9 mouse cellular contexts compared by ENCODE assay signal in the genomic region with DNA sequence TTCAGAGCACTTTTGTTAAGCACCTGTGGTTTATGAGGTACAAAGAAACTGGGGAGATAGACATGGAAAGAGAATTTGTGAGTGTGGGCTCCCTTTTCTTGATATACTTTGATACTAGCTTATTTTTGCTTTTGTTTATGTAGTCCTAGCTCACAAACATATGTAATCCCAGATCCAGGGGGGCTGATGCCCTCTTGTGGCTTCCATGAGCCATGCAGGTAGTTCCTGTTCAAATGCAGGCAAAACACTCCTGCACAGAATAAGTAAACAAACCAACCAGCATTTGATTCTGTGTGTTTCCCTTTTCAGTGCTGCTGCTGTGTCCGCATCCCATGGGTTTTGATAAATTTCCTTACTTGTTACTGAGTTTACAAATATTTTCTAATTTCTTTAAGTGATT. TPM values are rescaled to one million over a fixed set of nuclear protein-coding genes. Genes with fewer than 3 reads are reported as not detected.
DNase-seq lines count a peak whose midpoint lies in the region; ATAC-seq and TF ChIP-seq lines count a peak whose summit lies in the region.
"Had no signal": no experiment of that assay in that cellular context is flagged by ENCODE, and none has a peak within 500 bp of the region (broad histone marks: within the 10 kb centered on the region; RNA-seq: fewer than 3 reads in every experiment).

No protein-coding gene starts in this region.

- H3K4me1 ChIP-seq in cerebellum, adult 2 months (ENCODE audit: control insufficient read depth, insufficient read depth, low read length), result peaks cover 4% of the 10 kb centered on the region; the same call in 1 of the 2 replicates
- H3K4me1 ChIP-seq in cortical plate, adult 2 months (ENCODE audit: control insufficient read depth, insufficient read depth, low read length), result peaks cover 2% of the 10 kb centered on the region; the same call in 1 of the 2 replicates
- H3K4me1 ChIP-seq in liver, postnatal 0 days (ENCODE audit: insufficient read depth), result no peaks in the 10 kb centered on the region
- H3K4me1 ChIP-seq in forebrain, embryonic 13.5 days, result peaks cover 23% of the 10 kb centered on the region
- H3K4me1 ChIP-seq in heart, embryonic 11.5 days (ENCODE audit: control insufficient read depth, insufficient read depth, low read length), result peaks cover 7% of the 10 kb centered on the region; the same call in 1 of the 2 replicates

- 70% methylated on average over 1 of the region's 1 CpGs for WGBS in cerebellum, adult 2 months
- whole genome bisulfite sequencing in liver, postnatal 0 days (ENCODE audit: insufficient replicate concordance), result 73% methylated on average over 1 of the region's 1 CpGs
- WGBS in forebrain, embryonic 13.5 days, result 74% methylated on average over 1 of the region's 1 CpGs
- WGBS in heart, embryonic 11.5 days (ENCODE audit: insufficient replicate concordance), result 71% methylated on average over 1 of the region's 1 CpGs

- H3K4me2 ChIP-seq in liver, postnatal 0 days (ENCODE audit: low read depth, low read length), result no peak overlapping the region
- H3K4me2 ChIP-seq in forebrain, embryonic 13.5 days, result no peak overlapping the region
- no peak overlapping the region for H3K4me2 ChIP-seq in heart, embryonic 11.5 days
- H3K4me2 ChIP-seq: heart, embryonic 13.5 days had no signal

- DNase-seq in cerebellum, adult 2 months, result peak; percentile 25 to 27
- DNase-seq in cerebellum, adult 11 months, result no peak
- no peak for DNase-seq in left cerebral cortex, adult 2 months (ENCODE audit: extremely low spot score in 1 of 2, low spot score in 2 of 2)
- no peak for DNase-seq in left cerebral cortex, adult 9 months (ENCODE audit: low spot score in 2 of 2)
- DNase-seq in liver, postnatal 0 days, result no peak

- no peak for TF ChIP-seq POLR2A in cerebellum, adult 2 months (IDR thresholded peaks at IDR 0.05; ENCODE audit: borderline replicate concordance, insufficient read depth, low read length)
- no peak for TF ChIP-seq POLR2A in cortical plate, adult 2 months (IDR thresholded peaks at IDR 0.05; ENCODE audit: extremely low read depth, insufficient read depth, low read length)

- peak; percentile 68 for TF ChIP-seq CTCF in cerebellum, adult 2 months (IDR thresholded peaks at IDR 0.05; ENCODE audit: borderline replicate concordance, insufficient read depth, low read depth, low read length)
- TF ChIP-seq CTCF in left cerebral cortex, adult 2 months (IDR thresholded peaks at IDR 0.05), result peak; percentile 80
- peak; percentile 76 for TF ChIP-seq CTCF in cortical plate, adult 2 months (IDR thresholded peaks at IDR 0.05; ENCODE audit: extremely low read depth, insufficient read depth, low read length)
- peak; percentile 71 for TF ChIP-seq CTCF in liver, postnatal 0 days (IDR thresholded peaks at IDR 0.05; ENCODE audit: low read depth)

- peaks cover 61% of the 10 kb centered on the region for H3K36me3 ChIP-seq in liver, postnatal 0 days (replicated peaks; ENCODE audit: insufficient read depth, low read length)
- peaks cover 64% of the 10 kb centered on the region for H3K36me3 ChIP-seq in forebrain, embryonic 13.5 days (ENCODE audit: poor library complexity, severe bottlenecking)
- peaks cover 35% of the 10 kb centered on the region for H3K36me3 ChIP-seq in heart, embryonic 11.5 days (ENCODE audit: control insufficient read depth, insufficient read depth, low read length)

- no peak for TF ChIP-seq EP300 in liver, postnatal 0 days (IDR thresholded peaks at IDR 0.05; ENCODE audit: low read depth)

- no peaks in the 10 kb centered on the region for H3K9me3 ChIP-seq in liver, postnatal 0 days (ENCODE audit: low read length)
- no peaks in the 10 kb centered on the region for H3K9me3 ChIP-seq in forebrain, embryonic 13.5 days (replicated peaks)
- no peaks in the 10 kb centered on the region for H3K9me3 ChIP-seq in heart, embryonic 11.5 days (replicated peaks; ENCODE audit: control insufficient read depth, low read length)
- H3K9me3 ChIP-seq: heart, embryonic 13.5 days had no signal

- H3K27me3 ChIP-seq in cerebellum, adult 2 months (ENCODE audit: control insufficient read depth, insufficient read depth, low read length), result no peaks in the 10 kb centered on the region
- H3K27me3 ChIP-seq in liver, postnatal 0 days (ENCODE audit: insufficient read depth, low read length), result no peaks in the 10 kb centered on the region
- H3K27me3 ChIP-seq in forebrain, embryonic 13.5 days, result no peaks in the 10 kb centered on the region
- no peaks in the 10 kb centered on the region for H3K27me3 ChIP-seq in heart, embryonic 11.5 days (ENCODE audit: control insufficient read depth, insufficient read depth, low read length)
- H3K27me3 ChIP-seq: heart, embryonic 13.5 days had no signal

- intact Hi-C loops in left cerebral cortex, adult 2 months (cut with DNase I), result loop anchor here (1.0 kb wide), 1 partner anchor 83 kb away; no protein-coding TSS in a partner anchor

- no peak overlapping the region for H3K4me3 ChIP-seq in cerebellum, adult 2 months (replicated peaks; ENCODE audit: insufficient read depth, low read depth, low read length)
- H3K4me3 ChIP-seq in left cerebral cortex, adult 2 months, result no peak overlapping the region
- no peak overlapping the region for H3K4me3 ChIP-seq in cortical plate, adult 2 months (ENCODE audit: insufficient read depth, low read length)
- H3K4me3 ChIP-seq in liver, postnatal 0 days (ENCODE audit: low read depth, low read length), result no peak overlapping the region
- H3K4me3 ChIP-seq in forebrain, embryonic 13.5 days, result no peak overlapping the region
- no peak overlapping the region for H3K4me3 ChIP-seq in heart, embryonic 11.5 days (ENCODE audit: low read depth, low read length)
- H3K4me3 ChIP-seq: heart, embryonic 13.5 days had no signal

- no peak overlapping the region for H3K27ac ChIP-seq in cerebellum, adult 2 months (ENCODE audit: insufficient read depth, low read length)
- no peak overlapping the region for H3K27ac ChIP-seq in left cerebral cortex, adult 2 months
- no peak overlapping the region for H3K27ac ChIP-seq in cortical plate, adult 2 months (ENCODE audit: insufficient read depth, low read length)
- H3K27ac ChIP-seq in liver, postnatal 0 days (ENCODE audit: low read depth), result no peak overlapping the region
- H3K27ac ChIP-seq in forebrain, embryonic 13.5 days, result no peak overlapping the region
- no peak overlapping the region for H3K27ac ChIP-seq in heart, embryonic 11.5 days (ENCODE audit: low read depth, low read length)
- H3K27ac ChIP-seq: heart, embryonic 13.5 days had no signal

- H3K9ac ChIP-seq in liver, postnatal 0 days (replicated peaks), result no peak overlapping the region
- H3K9ac ChIP-seq in forebrain, embryonic 13.5 days, result no peak overlapping the region
- H3K9ac ChIP-seq in heart, embryonic 11.5 days (ENCODE audit: low read depth, low read length), result no peak overlapping the region
- H3K9ac ChIP-seq: heart, embryonic 13.5 days had no signal

- ATAC-seq in liver, postnatal 0 days, result no peak
- ATAC-seq in forebrain, embryonic 13.5 days, result no peak
- no peak for ATAC-seq in heart, embryonic 11.5 days (replicated peaks; ENCODE audit: insufficient number of reproducible peaks, low FRiP score, low TSS enrichment)

RNA-seq across cellular contexts. Expression of a gene that starts 4.7 kb away (rescaled TPM):
- polyA plus RNA-seq in cerebellum, adult 2 months (2012; rRNA removed), result 7.2 and 7.5 TPM in 2 replicates
- total RNA-seq in left cerebral cortex, adult 2 months (2021), result 10 to 100 TPM; 11.0 to 12.4 TPM
- polyA plus RNA-seq in cortical plate, adult 2 months (2012; rRNA removed), result 6.9 and 7.4 TPM in 2 replicates
- polyA plus RNA-seq in liver, postnatal 0 days (2015; fragmentation: Nextera tagmentation; extraction: Ambion mirVana), result 2.8 and 3.1 TPM in 2 replicates
- polyA plus RNA-seq in forebrain, embryonic 13.5 days (2015; fragmentation: Nextera tagmentation; extraction: Ambion mirVana), result 11.5 and 14.1 TPM in 2 replicates
- polyA plus RNA-seq in heart, embryonic 11.5 days (2014; fragmentation: Nextera tagmentation; extraction: Ambion mirVana), result 8.7 and 8.8 TPM in 2 replicates

RNA-seq across cellular contexts. Expression of a gene that starts 18.8 kb away (rescaled TPM):
- polyA plus RNA-seq in cerebellum, adult 2 months (2012; rRNA removed), result 218 TPM in 2 replicates
- total RNA-seq in left cerebral cortex, adult 2 months (2021), result 10 to 100 TPM; 83.5 to 97.2 TPM
- 73.8 and 87.3 TPM in 2 replicates for polyA plus RNA-seq in cortical plate, adult 2 months (2012; rRNA removed)
- polyA plus RNA-seq in liver, postnatal 0 days (2015; fragmentation: Nextera tagmentation; extraction: Ambion mirVana), result not detected in 2 replicates
- 4.8 and 5.6 TPM in 2 replicates for polyA plus RNA-seq in forebrain, embryonic 13.5 days (2015; fragmentation: Nextera tagmentation; extraction: Ambion mirVana)
- polyA plus RNA-seq in heart, embryonic 11.5 days (2014; fragmentation: Nextera tagmentation; extraction: Ambion mirVana), result 0.07 and 0.10 TPM in 2 replicates
- polyA plus RNA-seq: heart, embryonic 13.5 days had no signal

RNA-seq across cellular contexts. Expression of a gene that starts 35.8 kb away (rescaled TPM):
- polyA plus RNA-seq in cerebellum, adult 2 months (2012; rRNA removed), result 59.8 and 65.2 TPM in 2 replicates
- 100 to 1,000 TPM; 135 to 138 TPM for total RNA-seq in left cerebral cortex, adult 2 months (2021)
- 51.5 and 55.4 TPM in 2 replicates for polyA plus RNA-seq in cortical plate, adult 2 months (2012; rRNA removed)
- polyA plus RNA-seq in liver, postnatal 0 days (2015; fragmentation: Nextera tagmentation; extraction: Ambion mirVana), result 2.5 and 2.9 TPM in 2 replicates
- 7.8 and 8.4 TPM in 2 replicates for polyA plus RNA-seq in forebrain, embryonic 13.5 days (2015; fragmentation: Nextera tagmentation; extraction: Ambion mirVana)
- polyA plus RNA-seq in heart, embryonic 11.5 days (2014; fragmentation: Nextera tagmentation; extraction: Ambion mirVana), result 4.5 TPM in 2 replicates

Comparison
In these comparisons a context has a peak if more than half of its experiments do, and no peak if none do; other contexts are left out.
1. DNase-seq: peak in cerebellum, adult 2 months (2 of 2); none in cerebellum, adult 11 months (single experiment), left cerebral cortex, adult 2 months (0 of 2), left cerebral cortex, adult 9 months (0 of 2) and liver, postnatal 0 days (single experiment).
2. RNA of a gene that starts 18.8 kb away (polyA plus RNA-seq): 218 TPM in cerebellum, adult 2 months and 73.8 to 87.3 TPM in cortical plate, adult 2 months; 4.8 to 5.6 TPM in forebrain, embryonic 13.5 days, 0.07 to 0.10 TPM in heart, embryonic 11.5 days and not detected in liver, postnatal 0 days; every median in the first group is over 10 times any median in the second.
3. Peak in every context shown above with its lines, with median percentiles within 50 percentile points of each other: CTCF ChIP-seq.